Mouse (Mus musculus) fat pad, adult 2 months (tissue): ENCODE data around the gene Olfr127.
"Not testable (repeated sequence)": the region's sequence is repeated elsewhere in the genome, so short reads cannot be mapped to it uniquely, and the experiment has no call there.

Source experiments
- DNase-seq: peaks from one replicate; pipeline ENCODE4 v3.0.0-alpha.2; 2011; ENCODE audit warnings: low read depth, low spot score; ENCODE audit errors: extremely low read depth

Olfr127 gene

DNA sequence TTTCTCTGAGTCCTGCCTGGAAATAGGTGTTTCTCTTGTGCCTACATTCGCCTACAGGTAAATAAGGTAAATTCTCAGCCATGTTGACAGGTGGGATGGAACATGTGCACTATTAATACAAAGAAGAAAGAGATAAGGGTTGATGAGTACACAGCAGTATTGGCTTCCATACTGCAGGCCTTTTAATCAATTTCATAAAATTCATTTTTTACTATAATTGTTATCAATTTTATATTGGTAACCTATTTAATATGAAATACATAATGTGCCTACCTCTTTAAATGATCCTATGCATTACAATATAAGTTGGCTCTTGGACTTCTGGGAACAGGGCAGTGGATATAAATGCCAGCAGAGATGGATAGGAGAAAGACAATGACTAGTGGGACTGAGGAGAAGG lies at the start of gene Olfr127:
Gene Olfr127 (plus strand): TSS at position 301 of the 400 bp plus-strand sequence.
- no peak for DNase-seq

DNA sequence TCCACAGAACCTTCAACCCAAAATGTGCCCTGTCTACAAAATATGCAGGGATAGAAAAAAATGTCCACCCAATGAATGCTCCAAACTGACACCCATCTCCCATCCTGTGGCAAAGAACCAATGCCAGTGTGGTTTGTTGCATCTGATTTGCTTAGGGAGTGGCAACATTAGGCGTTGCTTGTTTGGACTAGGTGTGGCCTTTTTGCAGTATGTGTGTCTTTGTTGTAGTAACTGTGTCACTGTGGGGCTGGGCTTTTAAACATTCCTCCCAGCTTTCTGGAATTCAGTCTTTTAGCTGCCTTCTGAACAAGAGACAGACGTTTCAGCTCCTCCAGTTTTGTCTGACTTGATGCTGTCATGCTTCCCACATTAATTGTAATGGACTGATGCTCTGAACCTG lies 36.3 kb upstream of the Olfr127 start:
- DNase-seq: no peak

DNA sequence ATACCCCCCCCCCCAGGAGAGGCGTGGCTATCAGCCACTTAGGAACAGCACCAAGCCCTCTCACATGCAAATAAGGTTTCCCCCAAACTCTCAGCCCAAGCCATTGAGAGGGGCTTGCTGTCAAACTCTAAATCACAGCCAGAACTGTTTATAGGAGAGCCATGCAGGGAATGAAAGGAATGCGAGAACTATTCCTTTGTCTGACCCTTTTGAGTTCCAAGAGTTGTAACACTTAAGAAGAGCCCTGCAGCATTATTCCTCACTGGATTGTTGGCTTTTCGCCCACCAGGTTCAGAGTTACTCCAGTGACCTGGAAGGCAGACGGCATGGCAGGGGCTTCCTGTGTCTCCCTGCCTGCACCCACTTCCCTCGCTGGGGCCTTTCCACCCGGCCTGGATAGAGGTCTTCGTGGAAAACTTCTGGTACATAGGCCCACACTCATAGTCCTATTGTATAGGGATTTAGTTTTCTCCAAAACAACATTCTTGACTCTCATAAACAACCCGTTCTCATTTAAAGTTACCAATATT lies 30.5 kb upstream of the Olfr127 start:
- DNase-seq: no peak

DNA sequence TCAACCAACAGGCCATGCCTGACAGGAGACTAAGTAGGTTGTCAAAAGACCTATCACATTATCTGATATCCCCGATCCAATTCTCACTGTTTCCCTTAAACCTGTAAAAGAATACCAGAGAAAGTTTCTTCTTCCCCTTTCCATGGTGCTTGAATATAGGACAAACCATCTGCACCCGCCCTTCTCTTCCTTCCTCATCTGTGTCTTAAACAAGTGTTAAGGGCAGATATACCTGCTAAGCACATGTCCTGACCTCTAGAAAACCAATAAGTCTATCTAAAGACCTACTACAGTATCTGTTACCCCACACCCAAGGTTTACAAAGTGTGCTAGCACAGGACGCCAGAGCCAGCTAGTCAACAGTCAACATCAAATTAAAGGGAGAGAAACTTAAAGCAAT lies 26.4 kb upstream of the Olfr127 start:
- no peak for DNase-seq

DNA sequence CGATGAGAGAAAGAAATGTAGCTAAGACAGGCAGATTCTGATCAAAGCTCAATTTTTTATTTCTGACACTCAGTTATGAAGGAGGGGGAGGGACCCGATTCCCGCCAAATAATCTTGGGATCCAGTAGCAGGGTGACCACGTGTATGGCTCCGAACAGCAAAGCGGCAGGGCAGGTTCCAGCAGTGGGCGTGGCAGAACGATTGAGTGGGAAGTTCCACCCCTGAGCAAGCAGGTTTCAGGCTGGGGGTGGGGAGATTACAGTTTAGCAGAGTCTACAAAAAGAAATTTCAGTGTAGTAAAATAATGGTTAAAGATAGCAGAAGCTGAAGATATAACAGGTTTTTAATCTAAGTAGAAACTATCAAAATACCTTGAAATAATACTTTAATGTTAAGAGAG lies 6.6 kb downstream of the Olfr127 start:
- not testable (repeated sequence) for DNase-seq

DNA sequence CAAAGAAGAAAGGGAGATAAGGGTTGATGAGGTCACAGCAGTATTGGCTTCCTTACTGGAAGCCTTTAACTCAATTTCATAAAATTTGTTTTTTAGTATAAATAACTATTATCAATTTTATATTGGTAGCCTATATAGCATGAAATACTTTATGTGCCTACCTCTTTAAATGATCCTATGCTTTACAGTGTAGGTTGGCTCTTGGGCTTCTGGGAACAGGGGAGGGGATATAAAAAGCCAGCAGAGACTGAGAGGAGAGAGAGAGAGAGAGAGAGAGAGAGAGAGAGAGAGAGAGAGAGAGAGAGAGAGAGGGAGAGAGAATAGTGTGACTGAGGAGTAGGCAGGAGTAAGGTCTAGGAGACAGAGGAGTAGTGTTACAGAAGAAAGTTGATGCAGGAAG lies 20.0 kb downstream of the Olfr127 start, which contains the start of gene Olfr128:
Gene Olfr128 (plus strand): TSS at position 301 of the 400 bp plus-strand sequence.
- DNase-seq: no peak

DNA sequence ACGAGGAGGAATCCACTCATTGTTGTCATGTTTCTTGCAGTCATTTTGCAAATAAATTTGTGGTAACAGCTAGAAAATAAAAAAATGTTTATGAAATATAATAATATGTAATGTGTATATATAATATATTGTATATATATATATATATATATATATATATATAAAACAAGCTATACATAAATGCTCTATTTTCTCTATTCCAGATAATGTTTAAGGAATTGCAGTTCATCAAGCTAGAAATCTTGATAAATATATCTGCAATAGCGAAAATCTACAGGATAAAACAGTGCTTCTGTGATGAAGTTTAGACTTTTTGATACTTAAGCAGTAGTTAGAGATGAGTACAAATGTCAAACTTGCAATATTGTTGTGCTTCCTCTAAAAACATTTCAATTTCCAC lies 52.7 kb downstream of the Olfr127 start, which contains the start of gene Olfr761:
Gene Olfr761 (minus strand): TSS at position 101 of the 400 bp plus-strand sequence.
- no peak for DNase-seq
